Mouse (Mus musculus) embryonic facial prominence, embryonic 12.5 days (tissue): ENCODE measurements around the gene Jakmip3. TPM values are rescaled to one million over a fixed set of nuclear protein-coding genes. Genes with fewer than 3 reads are reported as not detected.

Source experiments
- ATAC-seq: fragments of 200-750 bp; cut with Nextera tagmentation; 2 replicates; pipeline ENCODE4 v1.8.0; 2017; ENCODE audit not compliant: insufficient number of reproducible peaks, insufficient read depth, low FRiP score, low TSS enrichment
- H3K27ac ChIP-seq: fragments of 300-500 bp; sonication (generic); 2 replicates; pipeline ENCODE4 v1.5.1; 2016; ENCODE audit warnings: mild to moderate bottlenecking
- H3K27me3 ChIP-seq: fragments of 300-500 bp; sonication (generic); 2 replicates; pipeline ENCODE4 v1.6.1; 2016; ENCODE audit warnings: mild to moderate bottlenecking, moderate library complexity
- H3K36me3 ChIP-seq: fragments of 300-500 bp; sonication (generic); 2 replicates; pipeline ENCODE4 v1.6.1; 2016; ENCODE audit warnings: mild to moderate bottlenecking
- H3K4me1 ChIP-seq: fragments of 300-500 bp; sonication (generic); 2 replicates; pipeline ENCODE4 v1.6.1; 2016
- H3K4me2 ChIP-seq: fragments of 300-500 bp; sonication (generic); replicated peaks from 2 replicates; pipeline ENCODE4 v1.6.1; 2016; ENCODE audit warnings: mild to moderate bottlenecking, moderate library complexity
- H3K4me3 ChIP-seq: fragments of 300-500 bp; sonication (generic); 2 replicates; pipeline ENCODE4 v1.5.1; 2016; ENCODE audit warnings: mild to moderate bottlenecking
- H3K9ac ChIP-seq: fragments of 300-500 bp; sonication (generic); 2 replicates; pipeline ENCODE4 v1.6.1; 2016; ENCODE audit warnings: mild to moderate bottlenecking, moderate library complexity
- H3K9me3 ChIP-seq: fragments of 300-500 bp; sonication (generic); 2 replicates; pipeline ENCODE4 v1.6.1; 2016; ENCODE audit warnings: mild to moderate bottlenecking, moderate library complexity
- WGBS: fragments of 180-500 bp; shearing (Covaris S2); methylation state at CpG from one replicate; pipeline ENCODE4 v1.1.7; 2016; 5-methylcytosine and 5-hydroxymethylcytosine counted together
- polyA plus RNA-seq: library from polyadenylated mRNA; unstranded; fragments of >200 nt; fragmentation: Nextera tagmentation; extraction: Ambion mirVana; gene quantifications from 2 replicates; pipeline ENCODE4 v1.2.1, GENCODE M21; 2016

Jakmip3 gene
- polyA plus RNA-seq = 0.67 and 0.74 TPM in 2 replicates

- peaks cover 11% of the 10 kb centered on the region for H3K4me1 ChIP-seq
- no peaks in the 10 kb centered on the region for H3K9me3 ChIP-seq
- H3K27ac ChIP-seq = no peak within 1 kb of the TSS
- H3K36me3 ChIP-seq = no peaks in the 10 kb centered on the region
- ATAC-seq = no peak
- peaks cover 78% of the 10 kb centered on the region for H3K27me3 ChIP-seq
- peak within 1 kb of the TSS; percentile 44 for H3K4me3 ChIP-seq
- peak within 1 kb of the TSS; percentile 78 for H3K4me2 ChIP-seq
- peak within 1 kb of the TSS; percentile 15; the same call in 1 of the 2 replicates for H3K9ac ChIP-seq
- under 1% methylated on average over 78 of the region's 78 CpGs for WGBS
Observed at GRCm38 (mm10) chr7:138940612-138941461, at the start of gene Jakmip3. Jakmip3 (plus strand) TSS chr7:138940730.

- 57% methylated on average over 2 of the region's 2 CpGs for WGBS
- H3K9me3 ChIP-seq = no peaks in the 10 kb centered on the region
- no peaks in the 10 kb centered on the region for H3K27me3 ChIP-seq
- no peak overlapping the region for H3K4me2 ChIP-seq
- no peak overlapping the region for H3K9ac ChIP-seq
- peaks cover 31% of the 10 kb centered on the region for H3K36me3 ChIP-seq
- no peaks in the 10 kb centered on the region for H3K4me1 ChIP-seq
- H3K4me3 ChIP-seq = no peak overlapping the region
- no peak overlapping the region for H3K27ac ChIP-seq
- no peak for ATAC-seq
Observed at GRCm38 (mm10) chr7:138898122-138898521, 42.4 kb upstream of the Jakmip3 start.

GRCm38 (mm10) chr7:138898743-138899142 is 41.8 kb upstream of the Jakmip3 start:
- ATAC-seq = no peak
- Histone ChIP-seq H3K36me3 (peaks cover 27% of the 10 kb centered on the region), H3K9ac (no peak overlapping the region), H3K4me3 (no peak overlapping the region), H3K27me3 (no peaks in the 10 kb centered on the region), H3K4me1 (no peaks in the 10 kb centered on the region), H3K9me3 (no peaks in the 10 kb centered on the region), H3K4me2 (no peak overlapping the region), H3K27ac (no peak overlapping the region)
- WGBS = 80% methylated on average over 4 of the region's 4 CpGs

- WGBS = 72% methylated on average over 7 of the region's 7 CpGs
- no peak overlapping the region for H3K4me2 ChIP-seq
- peaks cover 22% of the 10 kb centered on the region for H3K4me1 ChIP-seq
- H3K27me3 ChIP-seq = no peaks in the 10 kb centered on the region
- H3K9ac ChIP-seq = no peak overlapping the region
- H3K9me3 ChIP-seq = no peaks in the 10 kb centered on the region
- no peaks in the 10 kb centered on the region for H3K36me3 ChIP-seq
- no peak for ATAC-seq
- H3K27ac ChIP-seq = no peak overlapping the region
- no peak overlapping the region for H3K4me3 ChIP-seq
Observed at GRCm38 (mm10) chr7:138903886-138904435, 36.6 kb upstream of the Jakmip3 start.

GRCm38 (mm10) chr7:138906441-138906840 is 34.1 kb upstream of the Jakmip3 start:
- Histone ChIP-seq H3K27ac (no peak overlapping the region), H3K9me3 (no peaks in the 10 kb centered on the region), H3K27me3 (no peaks in the 10 kb centered on the region), H3K4me2 (peak overlapping the region; percentile 69), H3K4me3 (no peak overlapping the region), H3K36me3 (no peaks in the 10 kb centered on the region), H3K4me1 (peaks cover 26% of the 10 kb centered on the region), H3K9ac (no peak overlapping the region)
- WGBS = 86% methylated on average over 1 of the region's 1 CpGs
- no peak for ATAC-seq

GRCm38 (mm10) chr7:138907043-138907442 is 33.5 kb upstream of the Jakmip3 start:
- H3K27me3 ChIP-seq = no peaks in the 10 kb centered on the region
- peaks cover 26% of the 10 kb centered on the region for H3K4me1 ChIP-seq
- H3K36me3 ChIP-seq = no peaks in the 10 kb centered on the region
- ATAC-seq = peak; percentile 45; the same call in 1 of the 2 replicates
- H3K27ac ChIP-seq = 0 out of 2 replicates have a peak overlapping the region, but pooled peaks have one; percentile 27
- peak overlapping the region; percentile 17 for H3K4me3 ChIP-seq
- peak overlapping the region; percentile 69 for H3K4me2 ChIP-seq
- no peaks in the 10 kb centered on the region for H3K9me3 ChIP-seq
- no peak overlapping the region for H3K9ac ChIP-seq
- 7% methylated on average over 7 of the region's 7 CpGs for WGBS

- H3K27ac ChIP-seq = no peak overlapping the region
- H3K4me2 ChIP-seq = peak overlapping the region; percentile 69
- no peaks in the 10 kb centered on the region for H3K36me3 ChIP-seq
- no peaks in the 10 kb centered on the region for H3K27me3 ChIP-seq
- peaks cover 26% of the 10 kb centered on the region for H3K4me1 ChIP-seq
- WGBS = 52% methylated on average over 5 of the region's 5 CpGs
- no peak for ATAC-seq
- peak overlapping the region; percentile 86 for H3K4me3 ChIP-seq
- H3K9ac ChIP-seq = no peak overlapping the region
- H3K9me3 ChIP-seq = no peaks in the 10 kb centered on the region
Observed at GRCm38 (mm10) chr7:138907976-138908375, 32.6 kb upstream of the Jakmip3 start.

- peak overlapping the region; percentile 81 for H3K9ac ChIP-seq
Observed at GRCm38 (mm10) chr7:138908768-138909276, 31.7 kb upstream of the Jakmip3 start.

GRCm38 (mm10) chr7:138909277-138910192 is 31.0 kb upstream of the Jakmip3 start, which contains the start of gene Bnip3:
Bnip3 (minus strand) TSS chr7:138909519.
- peak; percentile 90 for ATAC-seq
- no peaks in the 10 kb centered on the region for H3K36me3 ChIP-seq
- H3K4me1 ChIP-seq = peaks cover 26% of the 10 kb centered on the region
- WGBS = under 1% methylated on average over 63 of the region's 66 CpGs
- peak within 1 kb of the TSS; percentile 86 for H3K4me3 ChIP-seq
- H3K9ac ChIP-seq = peak within 1 kb of the TSS; percentile 81
- H3K27me3 ChIP-seq = no peaks in the 10 kb centered on the region
- H3K27ac ChIP-seq = peak within 1 kb of the TSS; percentile 77
- H3K9me3 ChIP-seq = no peaks in the 10 kb centered on the region
- H3K4me2 ChIP-seq = peak within 1 kb of the TSS; percentile 69

More at GRCm38 (mm10) chr7:138908768-138909276, 31.7 kb upstream of the Jakmip3 start:
- Histone ChIP-seq H3K4me2 (peak overlapping the region; percentile 69), H3K27ac (peak overlapping the region; percentile 77), H3K36me3 (no peaks in the 10 kb centered on the region), H3K4me1 (peaks cover 26% of the 10 kb centered on the region), H3K27me3 (no peaks in the 10 kb centered on the region), H3K4me3 (peak overlapping the region; percentile 86), H3K9me3 (no peaks in the 10 kb centered on the region)
- ATAC-seq = no peak
- 2% methylated on average over 10 of the region's 10 CpGs for WGBS

GRCm38 (mm10) chr7:138910193-138910562 is 30.4 kb upstream of the Jakmip3 start:
- Histone ChIP-seq H3K4me3 (peak overlapping the region; percentile 86), H3K27ac (peak overlapping the region; percentile 77), H3K36me3 (no peaks in the 10 kb centered on the region), H3K4me1 (peaks cover 26% of the 10 kb centered on the region), H3K9me3 (no peaks in the 10 kb centered on the region), H3K4me2 (peak overlapping the region; percentile 69), H3K27me3 (no peaks in the 10 kb centered on the region), H3K9ac (peak overlapping the region; percentile 81)
- 14% methylated on average over 7 of the region's 7 CpGs for WGBS
- no peak for ATAC-seq

- Histone ChIP-seq H3K4me2 (no peak overlapping the region), H3K9ac (no peak overlapping the region), H3K27me3 (no peaks in the 10 kb centered on the region), H3K4me1 (peaks cover 5% of the 10 kb centered on the region), H3K27ac (no peak overlapping the region), H3K36me3 (no peaks in the 10 kb centered on the region), H3K4me3 (no peak overlapping the region), H3K9me3 (no peaks in the 10 kb centered on the region)
- 78% methylated on average over 3 of the region's 3 CpGs for WGBS
- ATAC-seq = no peak
Observed at GRCm38 (mm10) chr7:138913616-138914015, 26.9 kb upstream of the Jakmip3 start.
